Mouse (Mus musculus): ENCODE measurements around the gene 4930544D05Rik.

DNA sequence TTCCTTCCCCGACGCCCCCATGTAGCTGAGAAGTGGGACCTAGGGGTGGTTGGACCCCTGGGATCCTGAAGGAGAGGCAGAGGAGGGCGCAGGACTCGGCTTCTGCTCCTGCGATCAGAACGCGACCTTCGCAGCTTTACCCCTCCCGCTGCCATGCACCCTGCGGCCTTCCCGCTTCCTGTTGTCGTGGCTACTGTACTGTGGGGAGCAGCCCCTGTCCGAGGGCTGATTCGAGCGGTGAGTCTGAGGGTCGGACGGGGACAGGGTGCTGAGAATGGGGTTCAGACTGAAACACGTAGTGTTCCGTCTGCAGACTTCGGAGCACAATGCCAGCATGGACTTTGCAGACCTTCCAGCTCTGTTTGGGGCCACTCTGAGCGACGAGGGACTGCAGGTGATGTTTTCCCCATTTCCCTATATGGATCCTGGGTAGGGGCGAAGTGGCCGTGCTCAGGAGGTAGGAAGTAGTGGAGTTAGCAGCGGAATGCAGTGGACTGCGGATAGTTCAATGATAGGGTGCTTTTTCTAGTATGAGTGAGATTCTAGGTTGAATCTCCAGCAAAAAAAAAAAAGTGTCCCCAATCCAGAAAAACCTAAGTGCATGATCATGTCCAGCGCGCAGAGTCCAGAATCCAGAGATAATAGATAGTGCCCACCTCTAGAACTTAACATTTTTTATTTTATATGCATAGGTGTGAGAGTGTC is 32.2 kb downstream of the 4930544D05Rik start:
- TF ChIP-seq POLR2A (IDR thresholded peaks at IDR 0.05; ENCODE audit: insufficient read depth, low read length) (no peak), EP300 (IDR thresholded peaks at IDR 0.05; ENCODE audit: insufficient read depth, low read depth, low read length) (no peak)

All from ES-Bruce4 (cell line).